Mouse (Mus musculus) CH12F3 (cell line): ENCODE results near the gene Pigv.

ENCODE experiments used
- in situ Hi-C: fragments of 300-500 bp; cut with MboI; formaldehyde crosslinking; loops from 2 replicates; pipeline ENCODE4 v1.14.3; 2020; ENCODE audit warnings: low sequenced_read_pairs

Pigv gene

DNA sequence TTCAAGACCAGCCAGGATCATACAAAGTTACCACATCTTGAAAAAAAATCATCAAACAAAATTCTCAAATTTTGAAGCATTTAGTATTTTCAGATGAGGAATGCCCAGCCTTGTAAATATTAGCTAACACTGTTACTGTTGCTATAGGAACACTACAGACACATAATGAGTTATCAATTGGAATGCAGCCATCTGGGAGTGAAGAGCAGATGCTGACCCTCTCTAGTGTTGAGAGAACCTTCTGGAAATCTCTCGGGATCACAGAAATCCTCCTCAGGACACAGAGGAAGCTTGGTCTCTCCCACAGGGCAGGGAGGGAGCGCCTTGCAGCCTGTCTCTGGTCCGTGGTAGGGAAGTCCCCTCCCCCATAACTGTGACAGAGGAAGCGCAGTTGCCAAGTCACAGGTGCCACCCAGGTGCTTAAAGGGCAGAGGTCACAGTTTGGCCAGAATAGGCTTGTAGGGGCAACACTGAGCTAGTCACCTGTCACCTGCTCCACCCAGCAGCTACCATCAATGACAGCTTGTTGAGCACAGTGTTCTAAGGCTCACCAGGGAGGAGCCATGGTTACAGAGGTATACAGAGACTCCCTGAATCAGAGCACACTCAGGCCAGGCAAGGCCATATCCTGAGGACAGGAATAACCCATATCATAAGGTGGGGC is 52.8 kb downstream of the Pigv start:
- in situ Hi-C loops: no loop called here

DNA sequence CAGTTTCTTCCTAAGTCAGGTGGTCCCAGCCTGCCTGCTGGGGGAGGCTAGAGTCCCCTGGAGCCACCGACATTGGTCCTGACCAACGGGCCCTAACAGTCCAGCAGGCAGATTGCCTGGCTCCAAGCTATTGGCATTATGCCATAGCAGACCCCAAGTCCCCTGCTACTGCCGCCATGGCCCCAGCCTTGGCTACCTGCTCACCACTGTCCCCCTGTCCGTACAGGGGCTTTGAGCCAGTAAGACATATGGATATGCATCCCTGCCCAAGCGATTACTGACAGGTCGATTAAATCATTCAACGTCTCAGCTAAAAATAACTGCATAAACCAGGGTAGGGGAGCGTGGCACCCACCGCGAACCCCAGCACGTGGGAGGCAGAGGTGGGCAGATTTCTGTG is 54.5 kb downstream of the Pigv start:
- in situ Hi-C loops: no loop called here

DNA sequence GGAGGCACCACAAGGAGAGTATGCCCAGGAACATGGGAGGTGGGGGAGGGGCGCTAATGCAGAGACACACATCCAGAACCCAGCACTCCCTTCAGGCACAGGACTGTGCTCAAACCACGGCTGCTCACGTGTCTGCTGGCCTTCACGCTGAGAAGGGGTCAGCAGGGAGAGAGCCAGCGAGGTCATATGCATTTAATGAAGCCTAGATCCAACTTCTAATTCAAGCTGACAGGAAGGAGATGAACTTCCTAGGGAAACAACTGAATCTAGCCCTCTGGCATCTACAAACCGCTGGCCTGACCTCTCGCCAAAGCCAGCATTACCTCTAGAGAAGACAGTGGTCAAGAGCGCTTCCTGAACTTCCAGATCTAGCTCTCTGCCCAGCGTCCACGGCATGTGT is 57.0 kb downstream of the Pigv start:
- in situ Hi-C loops: no loop called here

DNA sequence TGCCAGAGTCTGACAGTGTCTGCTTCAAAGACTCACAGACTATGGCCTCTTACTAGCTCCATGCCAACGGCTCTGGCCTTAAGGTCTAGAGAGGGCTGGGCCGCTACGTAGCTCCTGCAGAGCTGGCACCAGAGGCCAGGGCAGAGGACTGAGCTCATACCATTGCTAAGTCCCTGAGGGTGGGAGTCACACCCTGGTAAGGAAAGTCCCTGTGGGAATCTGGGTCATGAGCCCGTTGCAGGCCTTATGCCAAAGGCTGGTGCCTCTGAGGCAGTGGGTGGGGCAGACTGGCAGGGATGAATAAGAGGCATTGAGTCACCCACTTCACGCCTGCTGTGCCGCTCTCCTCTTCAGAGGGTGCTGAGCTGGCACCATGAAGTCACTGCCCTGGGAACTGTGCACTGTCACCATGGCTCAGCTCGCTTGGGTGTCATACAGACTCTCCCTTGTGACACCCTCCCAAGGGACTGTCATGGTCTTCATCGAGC is 58.1 kb downstream of the Pigv start:
- in situ Hi-C loops: no loop called here

DNA sequence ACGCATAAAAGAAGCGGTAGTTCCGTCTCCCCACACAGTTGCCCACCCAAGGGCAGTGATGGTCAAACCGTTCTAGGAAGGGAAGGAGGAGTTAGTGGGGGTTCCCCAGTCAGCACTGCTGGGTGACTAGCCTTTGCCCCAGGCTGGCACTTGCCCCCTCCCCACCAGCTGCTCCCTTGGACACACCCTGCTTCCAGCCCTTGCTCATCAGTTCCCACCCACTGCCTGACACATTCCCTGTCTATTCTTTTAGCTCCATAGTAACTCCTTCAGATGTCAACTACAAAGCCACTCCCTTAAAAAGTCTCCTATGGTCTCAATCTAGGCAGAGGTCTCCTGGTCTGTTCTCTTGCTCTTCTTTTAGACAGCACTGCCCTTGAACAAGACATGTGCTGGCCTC is 58.6 kb downstream of the Pigv start:
- in situ Hi-C loops: no loop called here

DNA sequence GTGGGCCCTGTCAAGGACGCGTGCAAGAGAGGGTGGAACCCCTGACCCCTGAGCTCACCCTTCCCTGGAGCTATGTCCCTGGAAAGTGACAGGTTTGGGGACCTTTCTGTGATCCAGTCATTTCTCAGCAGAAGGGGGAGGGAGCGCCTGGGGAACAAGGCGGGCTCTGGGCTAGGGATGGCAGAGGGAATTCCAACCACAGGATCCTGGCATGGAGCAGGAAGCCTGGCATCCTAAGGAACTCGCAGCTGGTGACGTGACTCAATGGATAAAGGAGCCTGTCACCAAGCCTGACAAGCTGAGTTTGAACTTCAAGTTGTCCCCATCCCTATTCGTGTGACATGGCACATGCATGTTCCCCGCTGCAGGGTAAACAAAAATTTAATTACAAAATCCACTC is 59.4 kb downstream of the Pigv start:
- in situ Hi-C loops: no loop called here

DNA sequence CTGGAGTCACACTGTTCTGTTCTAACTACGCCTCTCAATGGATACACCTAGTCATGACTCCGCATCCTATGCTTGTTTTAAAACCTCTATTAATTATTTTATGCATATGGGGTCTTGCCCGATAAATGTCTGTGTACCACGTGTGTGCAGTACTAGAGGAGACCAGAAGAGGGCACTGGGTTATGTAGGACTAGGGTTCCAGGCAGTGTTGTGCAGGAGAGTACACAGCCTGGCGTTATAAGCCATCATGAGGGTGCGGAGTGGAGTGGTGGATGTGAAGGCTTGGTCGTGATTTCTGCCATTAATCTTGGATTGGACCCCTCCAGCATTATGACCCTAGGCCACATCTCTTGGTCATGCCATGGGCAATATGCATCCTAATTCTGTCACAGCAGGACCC is 60.0 kb downstream of the Pigv start:
- in situ Hi-C loops: no loop called here

DNA sequence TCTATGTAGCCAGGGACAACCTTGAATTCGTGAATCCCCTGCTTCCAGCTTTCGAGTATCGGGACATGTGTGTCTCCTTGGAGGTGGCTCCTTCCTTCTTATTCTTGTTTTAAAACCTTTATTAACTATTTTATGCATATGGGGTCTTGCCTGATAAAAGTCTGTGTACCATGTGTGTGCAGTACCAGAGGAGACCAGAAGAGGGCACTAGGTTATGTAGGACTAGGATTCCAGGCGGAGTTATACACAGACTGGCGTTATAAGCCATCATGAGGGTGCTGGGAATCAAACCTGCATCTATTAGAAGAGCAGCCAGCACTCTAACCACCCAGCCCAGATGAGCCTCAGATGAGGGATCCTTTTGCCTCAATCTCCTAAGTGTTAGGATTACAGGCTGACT is 60.6 kb downstream of the Pigv start:
- in situ Hi-C loops: no loop called here
